ENCODE assay signal across 33 mouse cellular contexts in the genomic region with DNA sequence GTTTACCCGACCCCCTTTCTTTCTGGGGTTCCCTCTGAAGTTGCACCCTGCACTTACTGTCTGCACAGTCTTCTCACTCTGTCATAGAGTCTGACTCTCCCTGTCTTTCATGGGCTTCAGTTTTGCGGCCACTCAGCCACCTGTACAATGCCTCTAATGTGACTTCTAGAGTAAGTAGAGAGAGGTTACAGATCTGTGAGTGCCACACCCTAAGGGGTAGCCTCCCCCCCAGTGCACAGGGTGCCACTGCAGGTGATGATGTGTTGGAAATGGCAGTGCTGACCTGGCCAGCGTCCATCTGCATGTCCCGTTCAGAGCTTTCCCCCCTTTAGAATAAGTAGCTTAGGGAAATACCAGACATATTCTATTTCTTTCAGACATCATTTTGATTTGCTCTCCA. TPM values are rescaled to one million over a fixed set of nuclear protein-coding genes. Genes with fewer than 3 reads are reported as not detected.
"Had no signal": no experiment of that assay in that cellular context is flagged by ENCODE, and none has a peak within 500 bp of the region (broad histone marks: within the 10 kb centered on the region; RNA-seq: fewer than 3 reads in every experiment).

No protein-coding gene starts in this region.

- ATAC-seq: forebrain, embryonic 13.5 days; forebrain, embryonic 14.5 days; forebrain, embryonic 15.5 days; forebrain, embryonic 16.5 days; forebrain, postnatal 0 days had no signal

- H3K27ac ChIP-seq: embryonic facial prominence, embryonic 10.5 days; embryonic facial prominence, embryonic 12.5 days; embryonic facial prominence, embryonic 13.5 days; embryonic facial prominence, embryonic 15.5 days; forebrain, embryonic 12.5 days; forebrain, embryonic 13.5 days; forebrain, embryonic 15.5 days; gastrocnemius, adult 2 months; heart, adult 2 months had no signal

- H3K4me2 ChIP-seq: embryonic facial prominence, embryonic 12.5 days; embryonic facial prominence, embryonic 13.5 days; embryonic facial prominence, embryonic 15.5 days; forebrain, embryonic 12.5 days; forebrain, embryonic 13.5 days; forebrain, embryonic 15.5 days had no signal

- H3K4me3 ChIP-seq: embryonic facial prominence, embryonic 10.5 days; embryonic facial prominence, embryonic 12.5 days; embryonic facial prominence, embryonic 13.5 days; embryonic facial prominence, embryonic 15.5 days; erythroblast, embryonic 14.5 days; forebrain, embryonic 12.5 days; forebrain, embryonic 13.5 days; forebrain, embryonic 15.5 days; gastrocnemius, adult 2 months; heart, adult 2 months had no signal

- H3K27me3 ChIP-seq: embryonic facial prominence, embryonic 12.5 days; embryonic facial prominence, embryonic 13.5 days; embryonic facial prominence, embryonic 15.5 days; forebrain, embryonic 12.5 days; forebrain, embryonic 13.5 days; forebrain, embryonic 15.5 days had no signal

- H3K9me3 ChIP-seq: embryonic facial prominence, embryonic 10.5 days; embryonic facial prominence, embryonic 12.5 days; embryonic facial prominence, embryonic 13.5 days; embryonic facial prominence, embryonic 15.5 days; forebrain, embryonic 12.5 days; forebrain, embryonic 13.5 days; forebrain, embryonic 15.5 days had no signal

- H3K9ac ChIP-seq: embryonic facial prominence, embryonic 12.5 days; embryonic facial prominence, embryonic 13.5 days; embryonic facial prominence, embryonic 15.5 days; forebrain, embryonic 12.5 days; forebrain, embryonic 13.5 days; forebrain, embryonic 15.5 days; forebrain, postnatal 0 days had no signal

- DNase-seq: cerebellum, adult 2 months; cerebellum, adult 8-10 months; cerebellum, adult 9-10 months; cerebellum, adult 9-11 months; cerebellum, postnatal 10 days; cerebellum, postnatal 14 days; cerebellum, postnatal 25 days; cerebellum, postnatal 36 days; embryo, embryonic 11 days; forebrain, postnatal 0 days; gastrocnemius, adult 2 months; gastrocnemius, postnatal 10 days; gastrocnemius, postnatal 14 days; gastrocnemius, postnatal 25 days; gastrocnemius, postnatal 36 days; heart, adult 18-20 months; heart, adult 2 months had no signal

- H3K36me3 ChIP-seq: embryonic facial prominence, embryonic 10.5 days; embryonic facial prominence, embryonic 12.5 days; embryonic facial prominence, embryonic 15.5 days; forebrain, embryonic 12.5 days; forebrain, embryonic 15.5 days had no signal

- H3K4me1 ChIP-seq: embryonic facial prominence, embryonic 12.5 days; embryonic facial prominence, embryonic 15.5 days had no signal

RNA-seq across cellular contexts. Expression of gene Lamp5, which starts 56.8 kb away (rescaled TPM):
- total RNA-seq: common myeloid progenitor, adult 5-6 weeks; gastrocnemius, adult 18-20 months; gastrocnemius, adult 2 months; gastrocnemius, adult 8-10 months; gastrocnemius, postnatal 10 days; gastrocnemius, postnatal 14 days; gastrocnemius, postnatal 25 days; gastrocnemius, postnatal 36 days; gastrocnemius, postnatal 4 days; granulocyte monocyte progenitor cell, adult 5-6 weeks; heart, adult 18-20 months; heart, adult 8-10 months had no signal
- polyA plus RNA-seq: erythroblast, embryonic 14.5 days; heart, adult 2 months had no signal
